Mouse (Mus musculus) c-Kit-positive CD71-negative TER-119-negative erythroid progenitor cells, embryonic 14.5 days (primary cell): ENCODE data around the gene Gm37240.

ENCODE experiments used
- DNase-seq: peaks from one replicate; pipeline ENCODE4 v3.0.0-alpha.2; 2013; ENCODE audit warnings: low read depth

Gene Gm37240

DNA sequence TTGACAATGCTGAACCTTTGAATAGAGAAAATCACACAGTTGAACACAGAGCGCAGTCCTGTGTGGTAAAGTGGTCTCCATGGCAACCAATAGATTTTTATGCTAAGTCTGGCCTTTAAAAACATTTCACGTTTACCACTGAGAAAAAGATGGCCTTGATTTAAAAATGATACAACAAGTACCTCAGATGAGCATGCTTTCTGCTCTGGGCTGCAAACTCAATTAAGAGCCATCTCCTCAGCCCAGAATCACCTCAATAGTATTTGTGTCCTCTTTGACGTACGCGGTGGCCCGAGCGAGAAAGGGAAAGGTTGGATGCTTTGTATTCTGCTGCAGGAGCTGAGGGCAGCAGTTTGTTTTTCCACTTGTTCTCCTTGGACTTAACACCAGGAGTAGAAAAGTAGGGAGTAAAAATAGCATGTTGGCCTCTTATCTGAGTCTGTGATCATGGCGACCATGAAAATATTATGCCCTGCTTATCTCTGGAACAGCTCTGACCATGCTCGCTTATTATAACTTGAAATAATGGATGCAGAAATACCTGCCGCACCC lies 548.0 kb downstream of the Gm37240 start:
- no peak for DNase-seq

DNA sequence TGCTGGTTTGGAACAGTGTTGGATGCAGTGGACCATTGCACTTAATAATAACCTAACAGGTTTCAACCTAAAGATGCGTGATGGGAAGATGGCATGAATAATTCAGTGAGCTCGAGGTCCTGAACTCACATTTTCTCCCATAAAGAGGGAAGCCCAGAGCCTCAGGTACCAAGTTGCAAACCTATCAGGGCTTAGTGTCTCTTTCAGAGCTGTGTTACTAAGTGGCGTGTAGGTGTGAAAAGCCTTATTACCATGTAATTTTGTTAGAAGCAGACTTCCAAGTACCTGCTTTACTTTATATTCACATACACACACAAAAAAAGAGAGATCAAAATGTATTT lies 548.6 kb downstream of the Gm37240 start:
- no peak for DNase-seq

DNA sequence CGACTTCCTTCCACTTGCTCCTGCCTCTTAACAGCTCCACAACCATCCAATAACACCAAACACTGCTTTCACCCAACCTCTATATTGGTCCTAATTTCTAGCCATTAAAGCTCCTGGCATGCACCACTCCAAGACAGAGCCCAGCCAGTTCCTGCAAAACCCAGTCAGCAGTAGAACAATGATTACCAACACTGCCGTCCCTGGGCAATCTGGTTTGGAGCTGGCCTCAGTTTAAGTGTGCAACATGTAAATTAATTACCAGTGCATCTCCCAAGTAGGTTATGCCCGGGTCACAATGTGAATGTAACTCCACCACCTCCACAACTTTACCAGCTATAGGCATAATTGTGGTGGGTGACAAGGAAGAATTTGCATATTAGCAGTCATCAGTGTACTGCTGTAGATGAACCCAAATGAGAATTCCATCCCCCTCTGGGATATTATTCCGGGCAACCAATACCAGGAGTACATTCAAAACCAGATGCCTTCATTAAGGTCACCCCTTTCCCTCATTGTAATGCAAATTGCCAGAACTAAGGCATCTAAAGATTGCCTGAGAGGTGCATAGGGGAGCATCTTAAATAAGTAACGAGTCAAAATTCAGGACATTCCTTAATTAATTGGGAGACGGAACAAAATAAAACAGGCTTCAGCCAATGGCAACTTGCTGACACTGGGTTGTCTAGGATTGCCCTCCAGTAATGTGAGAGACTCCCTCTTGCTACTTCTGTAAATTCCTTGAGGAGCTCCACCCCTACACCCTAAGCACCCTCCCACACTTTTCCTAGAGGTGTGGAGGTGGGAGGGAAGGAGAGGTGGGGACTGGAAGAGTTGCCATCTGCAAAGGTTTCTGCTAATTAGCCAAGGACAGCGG lies 549.2 kb downstream of the Gm37240 start:
- DNase-seq, result no peak

DNA sequence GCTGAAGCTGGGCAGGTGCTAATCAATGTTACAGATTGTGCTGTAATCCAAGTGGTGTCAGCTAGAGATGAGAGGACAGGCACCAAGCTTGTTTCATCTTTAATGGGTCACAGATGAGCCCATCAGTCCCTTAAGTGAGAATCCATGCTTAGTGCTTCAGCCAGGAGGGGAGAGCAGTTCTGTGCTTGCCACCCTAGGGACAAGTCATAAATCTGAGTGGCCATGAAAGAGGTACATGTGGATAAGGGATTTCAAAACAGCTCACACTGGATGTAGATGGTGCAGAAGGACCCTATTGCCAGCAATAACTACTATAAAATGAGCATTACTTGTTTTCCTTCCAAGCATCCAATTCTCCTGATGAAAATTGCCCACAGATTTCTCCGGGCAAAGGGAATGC lies 551.8 kb downstream of the Gm37240 start:
- no peak for DNase-seq

DNA sequence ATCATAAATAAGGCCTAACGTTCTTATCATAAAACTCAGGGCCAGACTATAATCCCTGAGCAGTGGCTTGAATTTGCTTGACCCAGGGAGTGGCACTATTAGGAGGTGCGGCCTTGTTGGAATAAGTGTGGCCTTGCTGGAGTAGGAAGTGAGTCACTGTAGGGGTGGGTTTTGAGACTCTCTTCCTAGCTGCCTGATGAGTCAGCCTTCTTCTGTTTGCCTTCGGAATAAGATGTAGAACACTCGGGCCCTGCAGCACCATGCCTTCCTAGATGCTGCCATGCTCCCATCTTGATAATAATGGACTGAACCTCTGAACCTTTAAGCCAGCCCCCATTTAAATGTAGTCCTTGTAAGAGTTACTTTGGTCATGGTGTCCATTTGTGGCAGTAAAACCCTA lies 555.0 kb downstream of the Gm37240 start:
- no peak for DNase-seq

DNA sequence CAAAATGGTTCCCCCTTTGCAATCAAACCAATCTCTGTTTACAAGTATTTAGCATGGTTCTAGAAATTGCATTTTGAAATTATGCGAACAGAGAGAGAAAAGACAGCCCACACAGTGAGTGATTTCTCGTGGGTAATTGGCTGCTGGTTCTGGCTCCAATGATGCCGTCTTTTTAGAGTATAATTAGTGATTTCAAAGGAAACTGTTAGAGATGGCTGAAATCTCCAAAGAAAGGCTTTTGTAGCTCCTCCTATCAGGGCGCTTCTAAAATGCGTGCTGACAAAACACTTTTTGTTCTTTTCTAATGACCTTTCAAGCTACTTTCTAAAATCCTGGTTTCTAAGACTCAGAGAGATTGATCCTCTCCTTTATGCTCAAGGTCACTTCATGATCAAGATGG lies 569.1 kb downstream of the Gm37240 start:
- DNase-seq, result no peak

DNA sequence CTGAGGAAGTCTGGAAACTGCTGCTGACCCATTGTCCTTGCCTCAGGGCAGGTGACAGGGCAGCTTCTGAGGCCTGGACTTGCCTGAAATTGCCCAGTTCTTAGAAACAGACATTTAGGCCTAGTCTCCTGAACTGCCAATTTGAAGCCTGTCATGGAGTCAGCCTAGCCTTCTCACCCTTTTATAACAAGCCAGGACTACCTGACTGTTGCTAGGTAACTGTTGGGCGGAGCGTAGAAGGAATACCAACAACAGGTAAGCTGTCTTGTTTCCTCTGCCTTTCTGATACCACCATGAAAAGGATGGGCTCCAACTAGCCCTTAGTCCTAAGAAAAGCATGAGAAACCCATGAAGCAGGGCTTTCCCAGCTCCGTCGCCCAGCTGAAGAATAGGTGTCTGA lies 570.0 kb downstream of the Gm37240 start:
- no peak for DNase-seq

DNA sequence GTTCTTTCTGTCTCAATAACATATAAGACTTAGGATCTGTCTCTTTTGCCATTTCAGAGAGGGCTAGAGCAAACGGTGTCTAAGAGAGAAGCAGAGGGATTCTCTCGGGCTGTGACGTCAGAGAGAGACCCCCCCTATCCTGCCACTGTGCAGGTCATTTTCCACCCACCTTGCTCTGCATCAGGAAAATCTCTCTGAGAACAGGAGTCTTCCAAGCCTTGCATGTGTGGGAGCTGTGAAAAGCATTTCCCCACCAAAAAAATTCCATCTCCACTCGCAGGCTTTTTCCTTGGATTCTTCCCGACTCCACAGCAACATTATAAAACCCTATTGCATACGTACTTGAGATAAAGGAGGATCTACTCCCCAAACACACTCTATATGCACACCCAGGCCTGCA lies 572.4 kb downstream of the Gm37240 start:
- no peak for DNase-seq

DNA sequence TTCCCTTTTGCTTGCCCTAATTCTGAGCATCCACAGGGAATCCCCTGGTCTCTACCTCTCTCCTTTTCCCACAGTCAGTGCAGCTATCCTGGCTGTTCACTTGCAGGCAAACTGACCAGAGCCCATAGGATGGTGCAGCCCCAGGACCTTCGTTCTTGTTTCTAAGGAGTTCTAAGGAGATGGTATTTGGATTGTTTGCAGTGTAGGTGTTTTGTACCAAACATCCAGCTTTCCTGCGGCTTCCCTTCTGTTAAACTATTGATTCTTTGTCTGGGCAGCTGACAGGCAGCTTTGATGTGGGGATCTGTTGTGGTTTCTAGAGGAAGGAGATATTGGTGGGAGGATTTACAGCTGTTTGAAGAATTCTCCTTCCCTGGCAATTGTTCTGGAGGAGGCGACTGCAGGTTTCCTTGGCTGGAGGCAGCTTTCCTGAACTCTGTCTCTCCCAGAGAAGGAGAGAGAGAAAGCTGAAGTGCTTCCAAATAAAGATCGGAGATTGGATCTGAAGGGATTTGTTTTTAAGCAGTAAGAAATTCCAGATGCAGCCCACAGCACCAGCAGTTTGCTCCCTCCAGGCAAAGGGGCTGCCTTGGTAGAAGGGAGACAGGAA lies 573.6 kb downstream of the Gm37240 start:
- DNase-seq, result no peak

DNA sequence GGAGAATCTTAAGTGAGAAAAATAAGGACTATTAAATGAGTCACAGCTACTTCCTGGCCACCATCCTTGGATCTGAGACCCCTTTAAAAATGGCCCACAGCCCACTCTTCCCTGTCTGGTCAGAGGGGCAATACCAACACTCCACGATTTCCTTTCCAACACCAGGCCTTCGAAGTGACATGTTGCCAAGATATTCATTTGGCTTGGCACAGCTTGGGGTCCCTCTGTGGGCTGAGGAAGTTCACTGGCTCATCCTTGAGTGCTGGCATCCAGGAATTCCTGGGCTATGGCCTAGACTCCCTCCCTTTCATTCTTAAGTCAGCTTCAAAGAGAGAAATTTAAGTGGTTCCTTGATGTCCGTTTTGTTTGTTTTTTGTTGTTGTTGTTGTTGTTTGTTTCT lies 576.1 kb downstream of the Gm37240 start:
- DNase-seq, result no peak

DNA sequence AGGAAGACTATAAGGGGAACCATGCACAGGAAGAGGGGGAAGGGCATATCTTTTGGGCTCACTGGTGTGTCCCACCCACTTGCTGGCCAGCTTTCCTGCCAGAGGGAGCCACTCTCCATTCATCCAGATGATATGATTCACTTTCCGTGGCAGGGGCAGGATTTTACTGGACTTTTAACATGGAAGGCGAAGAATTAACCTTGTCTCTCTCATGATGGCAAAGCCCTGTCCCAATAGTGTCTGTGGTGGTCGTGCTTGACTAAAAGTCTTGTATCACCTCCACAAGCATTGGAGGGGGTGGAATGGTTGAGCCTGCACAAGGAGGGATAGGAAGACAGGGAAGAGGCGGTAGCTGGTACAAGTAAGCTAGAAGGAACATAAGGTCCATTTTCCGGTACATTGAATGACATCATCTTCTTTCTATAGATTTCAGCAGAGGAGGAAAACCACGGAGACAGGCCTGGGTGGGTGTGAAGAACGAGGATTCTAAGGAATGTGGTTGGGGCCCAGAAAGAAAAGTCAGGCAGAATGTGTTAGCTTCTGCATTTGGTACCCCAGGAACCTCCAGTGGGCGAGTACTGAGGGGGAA lies 576.8 kb downstream of the Gm37240 start:
- no peak for DNase-seq

DNA sequence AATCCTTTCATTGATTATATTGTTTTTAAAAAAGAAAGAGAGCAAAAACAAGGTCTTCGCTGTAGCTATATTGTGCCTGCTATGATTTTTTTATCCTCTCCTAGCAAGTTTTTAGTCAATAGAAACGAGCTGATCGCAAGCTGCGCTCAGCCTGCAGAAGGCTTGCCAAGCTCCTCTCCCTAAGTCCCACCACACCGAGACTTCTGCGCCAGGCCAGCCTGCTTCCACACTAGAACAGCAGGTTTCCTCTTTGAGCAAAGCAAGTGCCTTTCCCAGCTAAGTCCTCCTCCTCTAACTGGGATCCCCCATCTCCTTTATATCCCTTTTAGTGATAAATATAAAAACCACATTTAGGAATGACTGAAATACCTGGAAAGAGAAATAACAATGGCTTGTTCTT lies 578.1 kb downstream of the Gm37240 start:
- no peak for DNase-seq

DNA sequence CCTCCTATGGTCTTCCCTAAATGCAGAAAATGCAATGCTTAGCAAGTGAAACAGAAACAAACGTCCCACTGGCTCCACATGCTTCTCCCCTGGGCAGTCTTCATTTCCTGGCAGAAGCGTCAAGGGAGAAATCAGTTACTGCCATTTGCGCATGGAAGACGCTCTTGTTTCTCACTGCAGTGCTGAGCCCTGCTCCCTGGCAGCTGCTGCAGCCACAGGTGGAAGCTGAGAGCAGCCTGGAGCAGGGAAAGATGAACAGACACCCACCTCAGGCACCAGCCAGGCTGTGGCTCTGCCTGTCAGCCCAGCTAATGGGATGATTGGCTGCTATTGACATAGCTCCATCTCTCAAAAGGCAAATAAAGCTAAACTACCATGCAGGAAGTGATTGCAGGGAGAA lies 578.6 kb downstream of the Gm37240 start:
- DNase-seq, result no peak

DNA sequence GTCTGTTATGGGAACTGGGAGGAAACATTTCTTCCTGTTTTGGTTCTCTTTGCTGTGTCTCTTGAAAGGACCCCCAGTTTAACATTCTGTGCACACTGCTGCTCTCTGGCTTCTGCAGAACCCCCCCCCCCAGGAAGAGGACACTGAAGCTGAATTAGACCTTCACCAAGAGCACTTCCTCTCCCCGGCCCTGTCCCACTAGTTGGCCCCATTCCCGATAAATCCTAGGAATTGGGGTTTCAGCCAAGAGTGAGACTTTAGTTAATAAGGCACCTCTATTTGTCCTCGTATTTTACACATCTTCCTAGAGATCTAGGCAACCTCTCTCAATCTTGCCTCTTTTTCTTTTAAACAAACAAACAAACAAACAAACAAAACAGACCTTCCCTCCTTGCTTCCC lies 585.5 kb downstream of the Gm37240 start:
- DNase-seq, result no peak

DNA sequence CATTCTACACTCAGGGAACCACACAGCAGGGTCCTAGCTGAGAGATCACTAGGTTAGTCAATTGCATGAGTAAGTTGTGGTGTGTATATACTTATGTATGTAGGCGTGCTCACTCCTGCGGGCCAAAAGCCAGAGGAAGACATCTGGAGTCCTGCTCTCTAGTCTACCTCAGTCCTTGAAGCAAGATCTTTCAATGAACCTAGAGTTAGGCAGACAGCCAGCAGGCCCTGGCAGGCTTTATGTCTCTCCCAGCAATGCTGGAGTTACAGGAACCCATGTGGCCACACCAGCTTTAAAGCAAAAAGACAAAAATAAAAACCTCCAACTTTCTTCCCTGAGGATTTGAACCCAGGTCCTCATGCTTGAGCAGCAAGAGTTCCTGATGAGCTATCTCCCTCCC lies 586.0 kb downstream of the Gm37240 start:
- DNase-seq, result no peak

DNA sequence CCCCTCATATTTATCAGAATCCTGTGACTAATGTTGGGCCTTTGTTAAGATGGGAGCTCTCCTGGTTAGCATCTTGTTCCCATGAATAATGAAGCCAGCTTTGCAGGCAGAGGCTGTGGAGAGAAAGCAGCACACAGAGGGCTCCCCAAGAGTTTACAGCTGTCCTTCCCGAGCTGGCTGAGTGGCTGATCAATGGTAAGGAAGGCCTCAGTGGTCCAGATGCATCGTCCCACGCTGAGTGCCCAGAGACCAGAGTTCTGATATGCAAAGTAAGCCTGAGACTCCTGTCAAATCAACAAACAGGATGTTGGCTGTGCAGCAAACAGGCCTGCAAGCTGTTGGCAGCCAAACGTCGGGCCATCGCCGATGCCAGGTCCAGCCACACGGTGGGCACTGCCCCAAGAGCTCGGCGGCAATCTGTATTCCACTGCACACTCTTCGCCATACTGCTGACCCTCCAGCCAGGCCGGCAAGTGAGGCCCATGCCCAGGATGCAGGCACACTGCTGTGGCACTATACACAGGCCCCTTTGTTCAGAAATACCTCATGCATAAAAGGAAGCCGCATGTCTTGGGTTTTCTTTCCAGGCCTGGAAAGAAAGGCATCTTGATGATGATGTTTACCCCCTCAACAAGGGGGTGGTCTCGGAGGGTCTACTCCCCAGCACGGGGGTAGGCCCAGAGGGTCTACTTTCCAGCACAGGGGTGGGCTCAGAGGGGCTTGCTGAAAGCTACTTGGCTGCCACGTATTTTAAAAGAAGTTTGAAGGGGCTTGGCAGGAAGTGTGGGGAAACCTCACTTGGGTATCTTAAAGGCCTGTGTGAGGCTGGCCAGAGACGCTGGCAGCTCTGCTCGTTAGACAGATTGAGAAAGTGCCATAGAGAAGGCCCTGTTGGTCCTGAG lies 587.4 kb downstream of the Gm37240 start:
- no peak for DNase-seq

DNA sequence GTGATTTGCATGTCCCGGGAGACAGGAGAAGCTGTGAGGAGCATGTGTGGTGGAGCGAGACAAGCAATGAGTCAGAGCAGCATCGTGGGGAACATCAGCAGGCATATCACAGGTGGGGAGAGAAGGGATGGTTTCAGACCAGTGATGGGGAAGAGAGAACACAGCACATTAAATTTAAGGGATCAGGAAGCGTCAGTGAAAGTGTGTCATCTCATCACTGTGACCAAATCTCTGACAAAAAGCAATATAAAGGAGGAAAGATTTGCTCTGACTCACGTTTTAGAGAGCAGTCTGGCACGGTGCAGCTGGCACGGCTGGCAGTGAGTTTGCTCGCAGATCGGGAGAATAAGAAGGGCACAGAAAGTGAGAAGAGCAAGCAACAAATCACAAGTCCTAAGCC lies 592.1 kb downstream of the Gm37240 start:
- no peak for DNase-seq

DNA sequence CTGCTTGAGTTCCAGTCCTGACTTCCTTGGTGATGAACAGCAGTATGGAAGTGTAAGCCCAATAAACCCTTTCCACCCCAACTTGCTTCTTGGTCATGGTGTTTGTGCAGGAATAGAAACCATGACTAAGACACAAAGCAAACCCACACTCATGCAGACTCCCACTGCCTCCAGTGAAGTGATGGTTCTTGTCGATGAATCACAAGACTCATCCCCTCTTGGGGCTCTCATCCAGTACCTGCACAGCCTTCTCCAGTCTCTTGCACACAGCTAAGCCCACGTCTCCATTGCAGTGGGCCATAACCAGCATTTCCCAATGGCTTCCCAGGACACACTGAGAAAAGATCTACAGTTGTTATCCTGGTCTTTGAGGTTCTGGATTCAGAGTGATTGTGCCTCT lies 599.7 kb downstream of the Gm37240 start:
- DNase-seq, result no peak

DNA sequence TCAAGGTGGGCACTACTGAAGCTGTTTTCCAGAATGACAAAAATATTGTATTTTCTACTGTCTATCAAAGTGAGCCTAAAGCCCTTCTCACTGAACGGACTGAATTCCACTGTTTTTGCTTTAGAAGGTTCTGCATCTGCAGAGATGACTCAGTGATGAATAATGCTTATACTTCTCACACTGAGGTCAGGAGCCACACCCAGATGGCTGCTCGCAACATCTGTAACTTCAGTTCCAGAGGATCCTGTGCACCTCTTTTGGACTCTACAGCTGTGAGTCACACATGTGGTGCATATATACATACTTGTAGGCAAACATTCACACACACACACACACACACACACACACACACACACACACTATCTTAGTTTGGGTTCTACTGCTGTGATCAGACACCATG lies 602.8 kb downstream of the Gm37240 start:
- no peak for DNase-seq

DNA sequence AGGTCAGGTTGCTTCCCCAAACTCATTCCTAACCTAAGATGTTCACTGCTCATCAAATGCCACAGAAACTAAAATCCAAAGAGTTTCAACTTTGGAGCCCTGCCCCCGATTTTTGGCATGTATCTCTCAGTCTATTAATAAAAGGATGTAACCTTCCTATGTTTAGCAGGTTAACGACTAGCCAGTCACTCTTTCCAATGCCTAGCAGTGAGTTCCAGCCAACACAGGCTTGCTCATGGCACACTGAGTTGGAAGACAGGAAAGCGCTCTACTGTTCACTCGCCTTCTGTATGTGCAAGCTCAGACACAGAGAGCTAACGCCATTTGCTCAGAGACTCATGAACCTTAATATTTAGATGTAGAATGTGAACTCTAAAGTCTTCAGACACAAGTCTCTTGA lies 604.5 kb downstream of the Gm37240 start:
- DNase-seq, result no peak

DNA sequence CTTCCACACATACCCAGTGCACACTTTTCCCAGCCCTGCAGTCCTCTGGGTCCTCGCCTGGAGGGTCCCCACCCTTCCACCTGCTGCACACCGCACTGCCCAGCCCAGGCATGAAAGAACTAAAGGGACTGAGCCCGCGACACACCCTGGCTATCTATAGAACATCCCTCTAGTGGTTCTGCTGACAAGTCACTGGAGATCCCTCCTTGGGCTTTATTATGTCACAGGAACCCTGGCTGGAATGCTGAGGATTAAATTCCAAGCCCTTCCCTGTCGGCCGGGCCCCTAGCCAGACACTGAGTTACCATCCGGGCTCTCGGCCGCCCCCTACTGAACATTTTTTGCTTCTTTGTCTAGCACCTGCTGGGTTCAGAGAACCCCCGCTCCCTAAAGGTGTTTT lies 612.2 kb downstream of the Gm37240 start:
- no peak for DNase-seq

DNA sequence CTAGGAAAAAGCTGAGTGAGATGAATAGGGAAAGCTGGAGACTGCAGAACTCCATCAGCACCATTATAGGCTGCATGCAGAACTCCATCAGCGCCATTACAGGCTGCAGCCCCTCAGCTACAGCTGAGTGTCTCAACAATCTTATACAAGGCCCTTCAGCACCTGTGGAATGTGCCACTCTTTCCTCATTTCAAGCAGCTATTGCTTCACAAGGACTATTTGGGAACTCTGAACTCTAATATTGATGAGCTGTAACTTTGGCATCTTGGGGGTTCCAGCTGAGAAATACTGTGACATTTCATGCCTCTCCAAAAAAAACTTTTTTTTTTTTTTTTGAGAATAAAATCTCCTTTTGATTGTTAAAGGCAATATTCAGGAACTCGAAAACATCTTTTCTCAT lies 615.8 kb downstream of the Gm37240 start:
- no peak for DNase-seq
